Comparison of ENCODE assay signal across 13 mouse cellular contexts in the genomic region with DNA sequence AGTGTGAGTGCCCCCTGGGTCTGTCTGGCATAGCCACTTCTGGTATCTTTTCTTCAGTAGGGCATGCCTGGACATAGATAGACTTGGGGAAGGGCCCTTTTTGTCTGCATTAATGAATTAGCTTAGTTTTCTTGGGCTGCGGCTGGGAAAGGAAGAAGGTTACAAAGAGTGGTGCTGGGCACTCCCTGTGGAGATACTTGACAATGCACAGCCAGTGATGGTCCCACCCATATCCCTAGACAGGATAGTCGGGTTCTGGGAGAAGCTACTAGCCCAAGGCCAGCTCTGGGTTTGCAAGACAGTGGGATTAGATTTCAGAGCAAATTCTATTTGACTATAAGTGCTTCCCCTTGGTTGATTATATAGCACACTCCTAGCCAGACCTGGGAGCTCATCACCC. TPM values are rescaled to one million over a fixed set of nuclear protein-coding genes. Genes with fewer than 3 reads are reported as not detected.
"Had no signal": no experiment of that assay in that cellular context is flagged by ENCODE, and none has a peak within 500 bp of the region (broad histone marks: within the 10 kb centered on the region; RNA-seq: fewer than 3 reads in every experiment).

No protein-coding gene starts in this region.

- H3K27me3 ChIP-seq: liver, embryonic 13.5 days; midbrain, embryonic 15.5 days; neural tube, embryonic 12.5 days; neural tube, embryonic 15.5 days had no signal

- ATAC-seq: midbrain, embryonic 15.5 days had no signal

- H3K9me3 ChIP-seq: liver, embryonic 13.5 days; midbrain, embryonic 12.5 days; midbrain, embryonic 15.5 days; neural tube, embryonic 12.5 days; neural tube, embryonic 15.5 days had no signal

- H3K4me2 ChIP-seq: liver, embryonic 13.5 days; midbrain, embryonic 12.5 days; midbrain, embryonic 15.5 days; neural tube, embryonic 12.5 days; neural tube, embryonic 15.5 days had no signal

- H3K4me3 ChIP-seq: liver, embryonic 13.5 days; midbrain, embryonic 12.5 days; midbrain, embryonic 15.5 days; neural tube, embryonic 12.5 days; neural tube, embryonic 15.5 days had no signal

- H3K36me3 ChIP-seq: liver, embryonic 13.5 days; midbrain, embryonic 12.5 days; midbrain, embryonic 15.5 days; neural tube, embryonic 12.5 days; neural tube, embryonic 15.5 days had no signal

- H3K27ac ChIP-seq: liver, embryonic 13.5 days; midbrain, embryonic 12.5 days; midbrain, embryonic 15.5 days; neural tube, embryonic 12.5 days; neural tube, embryonic 15.5 days had no signal

- H3K4me1 ChIP-seq: liver, embryonic 13.5 days; midbrain, embryonic 15.5 days; neural tube, embryonic 12.5 days; neural tube, embryonic 15.5 days had no signal

- DNase-seq: kidney, adult 9 months; kidney, postnatal 14 days; kidney, postnatal 4 days; liver, embryonic 13.5 days; lung, adult 2 months; lung, postnatal 14 days; lung, postnatal 4 days; thymus, postnatal 25 days had no signal

- H3K9ac ChIP-seq: liver, embryonic 13.5 days; midbrain, embryonic 12.5 days; midbrain, embryonic 15.5 days; neural tube, embryonic 12.5 days; neural tube, embryonic 15.5 days had no signal

RNA-seq across cellular contexts. Expression of a gene that starts 57.1 kb away (rescaled TPM):
- total RNA-seq: megakaryocyte progenitor cell, adult 5-6 weeks had no signal
